Mouse (Mus musculus) bone marrow, adult 2 months (tissue): Measurements from ENCODE around the gene Mypop.

Source experiments
- CTCF ChIP-seq: fragments of 200-500 bp; IDR thresholded peaks from 2 replicates; pipeline ENCODE4 v1.5.1; 2011; ENCODE audit warnings: low read length, control low read depth; ENCODE audit not compliant: control insufficient read depth, insufficient read depth
- POLR2A ChIP-seq: fragments of 200-500 bp; IDR thresholded peaks from 2 replicates; pipeline ENCODE4 v1.6.1; 2011; ENCODE audit warnings: low read depth, mild to moderate bottlenecking, control low read depth, low read length, borderline replicate concordance; ENCODE audit not compliant: control insufficient read depth

DNA sequence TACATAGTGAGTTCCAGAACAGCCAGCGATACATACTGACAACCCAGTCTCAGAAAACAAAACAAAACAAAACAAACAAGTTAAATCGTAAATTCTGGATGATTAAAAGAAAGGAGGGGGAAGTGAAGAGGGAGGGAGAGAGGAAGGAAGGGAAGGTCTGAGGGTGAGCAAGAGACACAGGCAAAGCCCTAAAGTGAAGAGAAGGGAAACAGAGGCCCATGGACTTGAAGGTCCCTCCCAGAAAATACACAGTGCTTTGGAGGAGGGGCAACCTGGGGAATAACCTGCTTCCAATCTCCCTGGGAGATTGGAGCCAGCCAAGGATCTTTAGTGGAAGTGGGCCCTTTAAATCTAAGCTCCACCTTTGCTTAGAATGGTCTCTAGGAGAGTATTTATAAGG, 3.9 kb upstream of the Mypop start, which contains the start of gene Nanos2:
- TF ChIP-seq CTCF, result no peak
- TF ChIP-seq POLR2A, result no peak
